Mouse (Mus musculus) mature B cell (primary cell): Measurements from ENCODE around the gene Tshz2.

Experiments used
- in situ Hi-C: fragments of 300-500 bp; cut with MboI; formaldehyde crosslinking; loops from 2 replicates; pipeline ENCODE4 v1.14.3; 2019

The Tshz2 gene

DNA sequence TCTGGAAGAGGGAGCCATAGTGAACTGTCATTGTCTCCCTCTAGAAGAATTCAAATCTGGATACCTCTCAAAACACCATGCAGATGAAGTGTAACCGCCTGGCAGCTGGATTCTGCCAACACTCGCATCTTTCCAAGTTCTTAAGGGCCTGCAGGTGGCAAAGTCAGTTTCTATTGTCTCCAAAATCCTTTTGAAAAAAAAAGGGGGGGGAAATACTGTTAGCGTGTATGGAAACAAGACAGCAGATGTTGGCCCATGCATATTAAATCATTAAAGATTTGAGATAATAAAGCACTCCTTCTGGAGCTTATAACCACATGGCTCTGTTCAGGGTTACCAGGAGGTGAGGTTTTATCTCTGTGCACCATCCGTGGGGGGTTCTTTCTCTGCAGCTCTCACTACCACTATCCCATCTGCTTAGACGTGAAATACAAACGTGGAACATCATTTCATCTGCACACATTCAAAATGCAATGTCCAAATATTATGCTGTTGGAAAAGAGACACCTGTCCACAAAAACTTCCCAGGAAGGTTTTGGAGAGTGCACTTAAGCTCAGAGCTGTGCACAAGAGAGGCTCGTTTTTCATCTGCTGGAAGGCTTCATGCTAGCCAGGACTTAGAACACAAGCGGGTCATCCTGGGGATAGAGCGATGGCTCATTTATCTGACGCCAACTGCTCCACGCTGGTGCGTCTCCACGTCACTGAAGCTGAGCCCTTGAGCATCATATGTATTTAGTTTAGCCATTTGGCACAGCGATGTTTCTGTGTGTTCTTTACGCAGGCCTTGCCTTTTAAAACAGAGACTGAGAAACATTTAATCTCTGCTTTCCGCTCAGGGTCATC, 307.7 kb downstream of the Tshz2 start:
- in situ Hi-C loops: no loop called here

DNA sequence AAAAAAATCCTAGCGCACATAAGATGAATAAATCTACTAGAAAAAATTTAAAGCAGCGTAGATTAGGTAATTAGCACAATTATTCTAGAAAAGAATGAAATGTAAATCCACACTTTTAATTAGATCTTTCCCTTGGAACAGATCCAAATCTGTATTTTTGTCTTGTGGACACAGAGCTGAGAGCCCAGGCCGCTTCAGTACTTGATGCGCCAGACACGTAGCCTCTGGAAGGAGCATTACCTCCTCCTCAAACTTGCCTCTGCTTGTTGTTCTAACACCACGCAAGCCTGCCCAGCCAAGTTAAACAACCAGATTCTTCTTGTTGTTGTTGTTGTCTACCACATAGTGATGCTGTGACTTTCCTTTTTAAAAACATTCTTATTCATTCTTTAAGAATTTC, 310.9 kb downstream of the Tshz2 start:
- in situ Hi-C loops: no loop called here

DNA sequence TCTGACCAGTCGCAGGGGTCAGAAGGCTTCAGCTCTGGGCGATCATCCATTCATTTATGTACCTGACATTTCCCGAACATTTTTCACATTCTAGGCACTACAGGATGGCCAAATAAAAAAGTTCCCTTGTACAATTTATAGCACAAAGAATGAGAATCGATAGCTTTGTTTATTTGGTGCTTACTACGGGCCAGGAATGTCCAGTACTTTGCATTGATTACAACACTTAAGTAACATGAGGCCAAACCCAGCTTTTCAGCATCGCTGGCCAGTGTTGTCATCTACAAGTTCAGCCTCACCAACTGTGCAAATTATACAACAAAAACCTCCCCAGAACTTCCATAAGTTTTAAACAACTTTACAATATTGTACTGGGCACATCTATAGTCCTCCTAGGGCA, 315.3 kb downstream of the Tshz2 start:
- in situ Hi-C loops: no loop called here

DNA sequence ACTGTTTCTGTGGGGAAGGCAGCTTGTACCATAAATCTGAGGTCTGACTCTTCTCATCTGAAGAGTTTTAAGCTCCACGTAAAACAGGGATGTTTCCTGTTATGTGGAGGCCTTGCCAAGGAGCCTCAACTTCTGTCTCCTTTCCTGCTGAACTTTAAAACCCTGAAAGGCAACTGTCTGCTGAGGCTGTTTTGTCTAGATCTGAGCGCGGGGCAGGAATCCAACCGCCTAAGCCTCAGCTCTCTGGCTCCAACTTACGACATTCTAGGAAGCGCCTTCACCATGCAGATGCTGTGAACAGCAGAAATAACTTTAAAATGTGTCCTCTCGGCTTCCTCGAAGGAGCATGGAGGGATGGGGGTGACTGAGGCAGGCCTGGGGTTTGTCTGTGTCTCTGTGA, 318.2 kb downstream of the Tshz2 start:
- in situ Hi-C loops: no loop called here

DNA sequence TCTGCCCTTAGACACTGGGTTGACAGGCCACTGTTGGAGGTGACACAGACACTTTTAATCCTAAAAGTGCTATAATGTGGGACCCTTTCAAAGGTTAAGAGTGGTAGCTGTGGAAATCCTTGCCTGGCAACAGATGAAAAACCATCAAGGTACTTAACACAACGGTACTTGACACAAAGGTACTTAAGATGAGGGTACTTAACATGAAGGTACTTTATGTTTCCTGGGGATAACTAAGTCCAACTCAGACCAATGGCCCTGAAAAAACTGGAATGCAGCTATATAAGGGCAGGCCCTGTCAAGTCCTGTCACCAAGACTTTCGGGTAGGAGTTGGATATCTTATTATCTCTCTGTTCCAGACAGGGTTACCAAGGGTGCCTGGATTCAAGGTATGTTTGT, 320.2 kb downstream of the Tshz2 start:
- in situ Hi-C loops: no loop called here

DNA sequence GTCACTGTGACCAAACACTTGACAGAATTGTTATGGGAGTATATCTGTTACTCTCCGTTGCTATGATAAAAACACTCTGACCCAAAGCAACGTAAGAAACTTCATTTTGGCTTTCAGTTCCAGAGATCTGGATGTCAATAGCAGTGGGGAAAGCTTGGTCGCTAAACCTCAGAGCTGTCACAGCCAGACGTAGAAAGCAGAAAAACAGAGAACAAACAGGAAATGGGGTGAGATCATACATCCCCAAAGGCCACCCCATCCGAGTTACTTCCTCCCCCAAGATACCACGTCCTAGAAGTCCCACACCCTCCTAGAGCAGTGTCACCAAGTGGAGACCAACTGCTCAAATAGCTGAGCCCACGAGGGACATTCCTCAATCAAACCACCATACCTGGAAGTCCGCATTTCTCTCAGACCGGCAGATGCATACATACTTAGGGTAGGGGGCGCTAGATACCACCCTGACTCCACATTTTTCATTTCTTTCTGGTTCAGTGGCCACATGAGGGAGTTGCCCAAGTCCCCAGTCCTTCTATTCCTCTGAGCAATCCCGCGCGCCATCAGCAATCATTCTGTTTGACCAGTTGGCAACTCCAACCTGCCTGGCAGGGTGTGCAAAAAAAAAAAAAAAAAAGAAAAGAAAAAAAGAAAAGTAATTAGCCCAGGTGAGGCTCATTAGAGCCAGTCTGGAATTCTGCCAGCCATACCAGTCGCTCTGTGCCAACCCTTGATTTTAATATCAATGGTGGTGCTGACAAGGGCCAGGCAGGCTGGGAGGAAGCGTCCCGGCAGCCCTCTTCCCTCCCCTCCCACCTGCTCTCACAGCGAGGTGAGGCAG, 326.1 kb downstream of the Tshz2 start:
- in situ Hi-C loops: no loop called here

DNA sequence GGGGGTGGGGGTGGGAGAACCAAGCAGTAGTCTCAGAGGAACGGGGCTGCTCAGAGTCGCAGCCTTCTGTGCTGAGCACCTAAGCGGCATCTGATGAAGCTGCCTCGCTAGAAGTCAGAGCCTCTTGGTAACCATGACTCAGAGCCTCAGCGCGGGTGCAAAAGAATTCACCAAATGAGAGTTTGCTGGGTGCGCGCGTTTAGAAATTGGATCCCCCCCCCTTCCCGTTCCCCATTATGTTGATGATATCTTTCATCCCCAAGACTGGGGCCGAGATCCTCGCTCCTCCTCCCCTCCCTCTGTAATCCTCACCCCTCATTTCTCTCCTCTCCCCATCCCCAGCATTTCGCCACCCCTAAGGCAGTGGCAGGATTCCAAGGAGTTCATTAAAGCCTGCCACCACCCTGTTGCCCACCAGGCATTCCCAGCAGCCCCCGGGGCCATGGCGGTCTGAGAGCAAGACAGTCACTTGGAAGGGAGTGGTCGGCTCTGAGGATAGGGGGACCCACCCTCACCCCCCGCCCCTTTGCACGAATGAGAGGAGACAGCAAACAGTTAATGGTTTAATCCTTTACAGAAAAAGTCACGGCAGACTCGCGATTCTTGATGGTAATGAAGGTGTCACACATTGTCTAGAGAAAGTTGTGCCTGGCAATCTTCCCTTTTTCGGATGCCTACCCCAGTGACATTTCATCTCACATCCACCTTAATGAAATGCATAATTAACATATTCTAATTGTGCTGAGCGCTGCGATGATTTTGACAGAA, 328.8 kb downstream of the Tshz2 start:
- in situ Hi-C loops: no loop called here

DNA sequence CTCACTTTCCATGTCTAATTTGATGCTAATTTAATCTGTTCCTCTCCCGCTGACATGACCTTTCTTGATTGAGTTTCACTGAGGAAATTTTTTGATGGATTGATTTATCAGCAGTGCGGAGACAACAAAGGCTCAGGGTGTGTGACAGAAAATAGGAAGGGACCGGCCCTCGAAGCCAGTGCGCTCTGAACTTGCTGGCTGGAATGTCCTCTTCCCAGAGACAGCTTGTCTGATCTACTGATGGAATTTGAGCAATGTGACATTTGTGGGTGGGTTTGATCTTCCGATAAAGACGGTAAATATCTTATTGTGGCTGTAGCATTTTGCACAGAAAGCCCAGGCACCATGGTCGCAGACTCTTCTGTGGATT, 329.4 kb downstream of the Tshz2 start:
- in situ Hi-C loops: no loop called here

DNA sequence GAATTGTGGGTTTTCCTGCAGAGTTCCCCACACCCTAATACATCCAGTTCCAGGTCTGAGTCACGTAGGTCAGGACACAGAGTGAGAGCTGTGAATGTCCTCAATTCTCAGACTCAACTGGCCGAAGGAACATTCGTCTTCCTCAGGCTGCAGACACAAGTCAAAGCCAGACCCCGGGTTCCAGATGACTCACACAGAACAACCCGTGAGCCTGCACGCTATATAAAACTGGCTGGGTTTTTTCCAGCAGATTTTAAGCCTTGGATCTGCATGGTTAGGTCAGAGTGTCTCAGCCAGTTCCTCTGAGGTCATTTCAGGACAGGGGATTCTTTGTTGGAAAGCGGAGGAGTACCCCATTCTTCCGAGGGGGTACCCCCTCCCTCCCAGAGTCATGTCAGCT, 330.0 kb downstream of the Tshz2 start:
- in situ Hi-C loops: no loop called here

DNA sequence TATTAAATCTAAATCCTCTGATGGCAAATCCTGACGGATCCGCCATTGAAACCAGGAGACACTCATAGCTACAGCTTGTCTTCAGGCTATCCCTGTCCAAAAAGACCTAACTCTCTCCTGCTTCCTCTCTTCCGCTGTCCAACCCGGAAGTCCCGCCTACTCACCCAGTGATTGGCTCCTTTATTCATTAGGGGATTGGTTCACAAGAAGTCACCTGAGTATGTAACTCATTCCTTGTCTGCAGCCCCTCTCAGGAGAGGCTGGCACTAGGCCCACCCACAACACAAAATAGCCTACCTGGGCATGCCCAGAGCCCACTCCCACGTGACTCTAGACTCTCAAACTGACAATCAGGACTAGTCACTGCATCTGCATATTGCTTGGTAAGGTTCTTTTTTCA, 337.7 kb downstream of the Tshz2 start:
- in situ Hi-C loops: no loop called here

DNA sequence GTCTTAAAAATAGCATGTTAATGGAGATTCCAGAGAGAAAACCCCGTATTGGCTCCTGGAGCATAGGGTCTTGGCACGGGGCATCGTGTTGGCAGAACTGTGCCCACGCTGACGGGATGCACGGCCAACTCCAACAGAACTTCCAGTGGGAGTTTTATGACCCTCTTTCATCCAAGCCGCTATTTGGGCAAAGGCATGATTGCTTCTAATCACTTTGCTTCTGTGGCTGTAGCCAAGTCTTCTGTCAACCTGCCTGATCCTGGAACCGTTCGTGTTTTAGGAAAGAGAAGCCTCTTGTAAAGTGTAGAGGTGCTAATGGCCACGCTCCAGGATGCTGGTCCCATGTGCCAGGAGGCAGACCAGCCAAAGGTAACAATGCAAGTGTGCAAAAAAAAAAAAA, 350.1 kb downstream of the Tshz2 start:
- in situ Hi-C loops: no loop called here

DNA sequence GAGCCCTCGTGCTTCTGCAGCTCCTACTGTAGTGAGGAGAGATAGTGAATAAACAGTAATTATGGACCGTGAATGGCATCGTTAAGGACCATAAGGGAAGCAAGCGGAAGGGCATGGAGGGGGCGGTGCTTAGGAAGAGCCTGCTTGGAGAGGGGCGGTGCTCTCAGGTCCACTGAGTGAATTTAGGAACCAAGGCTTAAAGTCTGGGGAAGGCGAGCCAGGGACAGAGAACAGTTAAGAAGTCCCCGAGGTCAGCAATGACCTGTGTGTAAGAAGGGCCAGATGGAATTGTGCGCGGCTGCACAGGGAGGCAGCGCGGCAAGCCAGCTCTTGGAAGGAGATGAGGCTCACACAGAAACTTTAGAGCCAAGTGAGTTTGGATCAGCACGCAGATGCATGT, 354.4 kb downstream of the Tshz2 start:
- in situ Hi-C loops: no loop called here

DNA sequence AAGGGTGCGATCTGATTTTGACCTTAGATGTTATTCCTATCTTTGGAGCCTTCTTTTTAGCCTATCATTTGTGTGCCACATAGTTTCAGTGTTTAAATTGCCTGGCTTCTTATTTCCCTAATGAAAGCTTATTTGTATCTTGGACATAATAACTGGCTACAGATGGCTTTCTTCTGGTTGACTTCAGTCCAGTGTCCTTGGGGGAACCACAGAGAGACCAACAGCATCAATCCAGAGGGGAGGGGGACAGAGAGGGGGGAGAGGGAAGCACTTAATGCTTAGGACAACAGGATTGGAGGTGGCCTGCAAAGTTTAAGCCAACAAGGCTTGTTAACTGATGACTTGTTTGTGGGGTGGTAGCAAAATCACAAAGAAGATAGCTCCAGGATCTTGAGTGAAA, 356.4 kb downstream of the Tshz2 start:
- in situ Hi-C loops: no loop called here

DNA sequence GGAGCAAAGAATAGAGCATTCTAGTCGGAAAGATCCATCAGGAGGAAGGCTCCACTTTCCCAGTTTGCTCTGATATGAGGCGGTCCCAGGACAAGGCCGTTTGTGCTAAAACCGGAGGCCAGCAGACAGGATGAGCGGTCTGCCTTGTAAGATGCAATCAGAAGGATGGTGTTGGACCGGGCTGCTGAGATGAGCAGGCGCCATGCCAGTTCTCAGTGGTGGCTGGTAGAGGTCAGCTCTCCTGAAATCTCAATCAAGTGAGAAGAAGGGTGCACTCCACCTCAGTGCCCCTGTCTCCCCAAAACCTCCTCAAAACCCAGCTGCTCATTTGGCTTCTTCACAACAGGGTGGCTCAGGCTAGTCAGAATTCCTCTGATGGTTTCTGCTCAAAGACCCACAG, 358.2 kb downstream of the Tshz2 start:
- in situ Hi-C loops: no loop called here

DNA sequence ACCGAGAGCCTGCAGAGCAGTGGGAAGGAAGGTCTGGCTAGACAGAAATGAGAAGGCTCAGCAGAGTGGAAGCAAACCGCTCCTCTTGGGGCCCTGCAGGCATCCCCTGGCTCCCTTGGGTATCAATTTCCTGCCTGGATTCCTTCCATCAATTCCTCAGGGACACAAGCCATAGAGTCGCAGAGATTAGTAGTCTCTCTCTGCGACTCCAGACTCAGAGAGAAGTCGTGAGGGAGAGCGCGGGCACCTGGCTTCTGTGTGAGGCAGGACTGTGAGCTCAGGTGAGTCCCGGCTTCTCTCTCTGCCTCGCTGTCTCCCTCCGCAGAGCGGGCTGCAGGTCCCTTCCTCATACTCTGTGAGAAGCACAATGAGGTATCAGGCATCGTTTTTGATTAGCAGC, 363.2 kb downstream of the Tshz2 start:
- in situ Hi-C loops: no loop called here

DNA sequence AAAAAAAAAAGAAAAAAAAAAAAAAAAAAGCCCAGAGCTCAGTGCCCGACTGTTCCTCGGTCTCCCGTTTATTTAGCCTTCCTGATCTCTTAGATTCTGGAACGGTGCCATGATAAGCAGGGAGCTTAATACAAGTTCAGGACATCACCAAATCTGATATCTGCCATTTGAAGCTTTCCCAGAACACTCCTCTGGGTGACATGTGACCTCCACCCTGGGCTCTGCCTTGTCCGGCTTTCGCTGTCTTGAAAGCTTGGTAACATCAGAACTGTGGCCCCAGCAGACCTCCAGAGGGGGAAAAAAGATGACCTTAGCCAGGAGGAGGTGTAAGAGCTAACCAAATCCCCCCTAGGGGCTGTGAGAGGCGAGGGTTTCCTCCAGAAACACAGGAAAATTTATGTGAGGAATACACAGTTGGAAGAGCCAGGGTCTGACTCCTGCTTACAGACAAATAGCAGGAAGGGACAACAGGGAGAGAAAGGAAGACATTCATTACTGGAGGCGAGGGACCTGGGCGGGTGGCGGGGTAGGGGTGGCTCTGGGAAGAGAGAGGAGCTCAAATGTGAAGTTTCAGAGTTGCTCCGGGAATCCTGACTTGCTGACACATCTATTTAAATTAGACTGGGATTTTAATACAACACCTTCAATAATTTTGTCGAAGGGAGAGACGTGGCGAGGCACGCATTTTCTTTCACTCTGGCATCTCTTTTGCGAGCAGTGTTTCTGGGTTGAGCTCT, 363.9 kb downstream of the Tshz2 start:
- in situ Hi-C loops: no loop called here

DNA sequence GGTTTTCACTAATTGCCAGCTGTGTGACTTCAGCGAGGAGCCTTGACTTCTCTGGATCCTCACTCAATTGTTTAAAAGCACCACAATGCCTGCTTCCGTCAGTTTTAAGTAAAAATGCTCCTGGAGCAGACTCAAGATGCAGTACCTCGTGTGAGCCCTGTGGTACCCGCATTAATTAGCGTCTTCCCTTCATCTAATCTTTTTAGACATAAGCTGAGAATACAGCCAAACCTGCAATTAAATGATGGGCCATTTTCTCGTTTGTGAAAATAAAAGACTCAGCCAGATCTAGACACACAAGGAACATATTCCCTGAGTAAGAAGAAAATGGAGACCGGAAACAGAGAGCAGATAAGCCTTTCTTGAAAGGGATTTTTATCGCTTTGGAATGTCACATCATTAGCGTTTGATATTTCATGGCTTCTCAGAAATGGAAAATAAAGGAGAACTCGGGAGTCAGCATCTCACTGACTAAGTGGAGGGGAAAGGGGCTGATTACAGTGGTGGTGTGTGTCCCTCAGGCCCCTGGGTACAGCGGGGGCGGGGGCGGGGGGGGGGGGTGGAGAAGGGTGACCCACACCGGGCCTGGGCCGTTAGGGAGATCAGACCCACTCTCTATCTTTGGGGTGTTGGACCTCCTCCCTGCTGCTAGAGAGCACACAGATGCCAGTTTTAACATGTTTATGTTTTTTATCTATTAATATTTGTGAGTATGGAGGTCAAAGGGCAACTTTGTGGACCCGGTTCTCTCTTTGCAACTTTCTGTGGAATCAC, 364.6 kb downstream of the Tshz2 start:
- in situ Hi-C loops: no loop called here

DNA sequence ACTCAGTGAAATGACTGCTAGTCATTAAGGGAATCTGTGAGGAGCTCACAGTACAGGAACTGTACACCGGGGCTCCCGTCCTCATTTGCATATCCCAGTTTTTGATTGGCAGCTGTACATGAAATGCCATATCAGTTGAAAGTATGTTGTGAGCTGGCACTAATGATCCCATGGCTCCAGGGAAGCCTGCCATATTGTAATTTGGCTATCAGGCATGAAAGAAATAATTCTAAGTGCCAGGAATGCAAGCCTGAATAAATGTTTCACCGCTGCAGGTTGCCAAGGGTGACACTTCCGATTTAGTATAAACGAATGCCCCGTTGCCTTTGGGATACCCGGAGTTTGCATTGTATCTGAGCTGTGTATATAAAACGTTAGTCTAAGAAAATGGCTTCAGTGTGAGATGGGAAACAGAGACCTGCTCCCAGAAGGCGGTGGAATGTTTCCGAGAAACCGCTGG, 366.1 kb downstream of the Tshz2 start:
- in situ Hi-C loops: no loop called here

DNA sequence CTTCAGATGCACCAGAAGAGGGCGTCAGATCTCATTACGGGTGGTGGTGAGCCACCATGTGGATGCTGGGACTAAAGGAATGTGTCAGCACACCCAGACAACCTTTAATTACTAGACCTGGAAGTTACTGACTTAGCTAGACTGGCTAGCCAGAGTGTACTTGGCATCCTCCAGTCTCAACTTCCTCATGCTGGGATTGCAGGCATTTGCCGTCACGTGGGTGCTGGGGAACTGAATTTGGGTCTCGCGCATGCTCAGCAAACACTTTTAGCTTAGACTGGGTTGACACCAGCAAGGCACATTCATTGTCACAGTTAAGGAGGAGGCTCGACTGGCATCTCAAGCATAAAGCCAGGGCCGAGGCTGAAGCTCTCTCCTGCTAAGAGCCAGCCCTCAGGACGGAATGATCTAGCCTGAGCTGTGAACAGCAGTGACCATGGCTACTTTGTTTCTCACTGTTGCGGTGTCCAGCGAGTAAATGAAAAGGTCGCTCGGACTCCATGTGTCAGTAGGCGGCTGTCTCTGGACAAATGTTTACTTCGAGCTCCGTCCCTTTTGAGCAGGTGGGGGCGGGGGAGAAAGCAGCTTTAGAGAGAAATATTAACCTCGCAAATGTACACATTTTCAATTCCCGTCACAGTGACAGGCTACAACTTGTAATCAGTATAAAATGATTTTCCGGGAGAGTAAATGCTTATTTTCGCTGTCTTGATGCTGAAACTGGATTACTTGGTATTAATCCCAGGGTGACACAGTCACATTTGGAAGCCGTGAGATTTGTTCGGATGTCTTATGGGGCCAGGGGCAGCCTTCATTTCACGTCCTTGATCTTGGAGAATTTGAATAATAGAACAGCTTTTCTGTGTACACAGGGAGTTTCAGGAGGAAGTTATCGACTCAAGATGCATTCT, 370.0 kb downstream of the Tshz2 start:
- in situ Hi-C loops: no loop called here

DNA sequence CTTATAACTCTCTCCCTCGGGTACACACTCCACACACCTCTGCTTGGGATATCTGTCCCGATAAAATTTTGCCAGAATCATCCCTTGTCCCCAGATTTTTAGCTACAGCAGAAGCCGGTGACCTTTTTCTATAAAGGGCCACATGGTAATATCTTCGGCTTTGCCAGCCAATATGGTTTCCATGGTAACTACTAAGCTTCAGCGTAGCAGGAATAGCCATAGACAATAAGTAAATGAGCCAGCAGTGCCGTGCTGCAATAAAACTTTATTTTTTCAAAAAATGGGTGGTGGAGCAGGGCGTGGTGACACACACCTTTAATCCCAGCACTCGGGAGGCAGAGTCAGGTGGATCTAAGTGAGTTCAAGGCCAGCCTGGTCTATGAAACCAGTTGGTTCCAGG, 370.9 kb downstream of the Tshz2 start:
- in situ Hi-C loops: no loop called here
